ENCODE assay signal across 10 mouse cellular contexts in genomic region chr7:71472384-71473141, GRCm38 (mm10).
A peak's percentile ranks its signal among the peaks of the same experiment; 100 is the strongest.
DNase-seq lines count a peak whose midpoint lies in the region; ATAC-seq and TF ChIP-seq lines count a peak whose summit lies in the region.
"Had no signal": no experiment of that assay in that cellular context is flagged by ENCODE, and none has a peak within 500 bp of the region (broad histone marks: within the 10 kb centered on the region; RNA-seq: fewer than 3 reads in every experiment).

No protein-coding gene starts in this region.

- no peak for ATAC-seq in heart, embryonic 14.5 days (ENCODE audit: insufficient number of reproducible peaks, insufficient read depth, low FRiP score, low read depth)
- ATAC-seq in lung, embryonic 14.5 days (ENCODE audit: insufficient read depth) = peak; percentile 54
- ATAC-seq in intestine, embryonic 15.5 days = peak; percentile 45; the same call in 1 of the 2 replicates

- H3K4me2 ChIP-seq in heart, embryonic 14.5 days (ENCODE audit: low read length) = peak overlapping the region; percentile 50
- H3K4me2 ChIP-seq in lung, embryonic 14.5 days = peak overlapping the region; percentile 48
- H3K4me2 ChIP-seq in intestine, embryonic 15.5 days (replicated peaks) = peak overlapping the region; percentile 31
- H3K4me2 ChIP-seq: liver, embryonic 15.5 days had no signal

- H3K9me3 ChIP-seq in heart, embryonic 14.5 days (ENCODE audit: control insufficient read depth, low read length) = no peaks in the 10 kb centered on the region
- H3K9me3 ChIP-seq in lung, embryonic 14.5 days (ENCODE audit: low read depth, low read length) = no peaks in the 10 kb centered on the region
- H3K9me3 ChIP-seq in intestine, embryonic 15.5 days = no peaks in the 10 kb centered on the region
- H3K9me3 ChIP-seq: liver, embryonic 15.5 days had no signal

- H3K27ac ChIP-seq in heart, embryonic 14.5 days (replicated peaks in 1 of 2; ENCODE audit: control insufficient read depth in 1 of 2, insufficient read depth in 1 of 2, low read depth in 2 of 2, low read length in 2 of 2) = peak overlapping the region in 1 of 2 experiments; percentile 4; a peak in 1 of 4 replicates
- H3K27ac ChIP-seq in lung, embryonic 14.5 days (ENCODE audit: low read depth) = peak overlapping the region; percentile 92
- peak overlapping the region; percentile 28 for H3K27ac ChIP-seq in intestine, embryonic 15.5 days
- H3K27ac ChIP-seq: liver, embryonic 15.5 days had no signal

- 60% methylated on average over 12 of the region's 12 CpGs for WGBS in heart, embryonic 14.5 days
- 18% methylated on average over 12 of the region's 12 CpGs for whole genome bisulfite sequencing in lung, embryonic 14.5 days
- 28% methylated on average over 12 of the region's 12 CpGs for WGBS in intestine, embryonic 15.5 days

- no peak for TF ChIP-seq CTCF in lung, embryonic 14.5 days (IDR thresholded peaks at IDR 0.05; ENCODE audit: low read depth)

- no peaks in the 10 kb centered on the region for H3K27me3 ChIP-seq in heart, embryonic 14.5 days (ENCODE audit: control insufficient read depth, insufficient read depth, low read length)
- no peaks in the 10 kb centered on the region for H3K27me3 ChIP-seq in lung, embryonic 14.5 days (ENCODE audit: insufficient read depth, low read length)
- no peaks in the 10 kb centered on the region for H3K27me3 ChIP-seq in intestine, embryonic 15.5 days (replicated peaks)
- H3K27me3 ChIP-seq: liver, embryonic 15.5 days had no signal

- no peaks in the 10 kb centered on the region for H3K36me3 ChIP-seq in heart, embryonic 14.5 days (ENCODE audit: control insufficient read depth, insufficient read depth, low read length)
- H3K36me3 ChIP-seq in lung, embryonic 14.5 days (ENCODE audit: insufficient read depth) = no peaks in the 10 kb centered on the region
- no peaks in the 10 kb centered on the region for H3K36me3 ChIP-seq in intestine, embryonic 15.5 days
- H3K36me3 ChIP-seq: liver, embryonic 15.5 days had no signal

- H3K9ac ChIP-seq in heart, embryonic 14.5 days (ENCODE audit: low read length) = no peak overlapping the region
- no peak overlapping the region for H3K9ac ChIP-seq in lung, embryonic 14.5 days
- H3K9ac ChIP-seq in intestine, embryonic 15.5 days = no peak overlapping the region
- H3K9ac ChIP-seq: liver, embryonic 15.5 days had no signal

- DNase-seq in heart, postnatal 10 days = no peak
- DNase-seq in lung, embryonic 14.5 days = no peak
- no peak for DNase-seq in lung, adult 18-20 months
- DNase-seq in right cerebral cortex, postnatal 25 days = peak; percentile 21
- DNase-seq in thymus, adult 18-20 months = no peak
- DNase-seq in T-cell, adult 2 months (ENCODE audit: low spot score) = no peak
- DNase-seq: adrenal gland, adult 8-10 months had no signal

- peaks cover 11 to 13% of the 10 kb centered on the region in 2 experiments for H3K4me1 ChIP-seq in heart, embryonic 14.5 days (ENCODE audit: control insufficient read depth in 2 of 2, insufficient read depth in 2 of 2, low read length in 2 of 2)
- H3K4me1 ChIP-seq in lung, embryonic 14.5 days (ENCODE audit: insufficient read depth) = peaks cover 27% of the 10 kb centered on the region
- peaks cover 18% of the 10 kb centered on the region; the same call in 1 of the 2 replicates for H3K4me1 ChIP-seq in intestine, embryonic 15.5 days (replicated peaks)

- H3K4me3 ChIP-seq in heart, embryonic 14.5 days (ENCODE audit: control insufficient read depth in 1 of 2, insufficient read depth in 1 of 2, low read depth in 1 of 2, low read length in 2 of 2) = peak overlapping the region in 1 of 2 experiments; percentile 1; a peak in 1 of 4 replicates
- H3K4me3 ChIP-seq in lung, embryonic 14.5 days (ENCODE audit: low read depth, low read length) = no peak overlapping the region
- H3K4me3 ChIP-seq in intestine, embryonic 15.5 days (replicated peaks) = no peak overlapping the region
- H3K4me3 ChIP-seq: liver, embryonic 15.5 days had no signal

- intact Hi-C loops in heart, postnatal 10 days (cut with DNase I) = no loop called here
